Mouse (Mus musculus) MEL (cell line): ENCODE measurements at regions not wholly inside any gene's neighbourhood (a gene's known extent, or its start where the extent isn't known, plus 50 kb on each side); places are given as distances from the start of the nearest gene placed in this dataset.

ENCODE experiments used
- DNase-seq: peaks from one replicate; pipeline ENCODE4 v3.0.0; 2011; ENCODE audit warnings: low read depth, low spot score
- H3K27ac ChIP-seq: 2 replicates; pipeline ENCODE4 v1.5.1; 2012; ENCODE audit warnings: low read depth, mild to moderate bottlenecking, control low read depth, low read length, moderate library complexity; ENCODE audit not compliant: control insufficient read depth
- H3K27me3 ChIP-seq, 2 experiments: fragments of 150-350 bp in 1 of 2; sonication (generic) in 1 of 2; 2 replicates each; pipeline ENCODE4 v1.6.1; 2012; ENCODE audit warnings: low read length in 2 of 2, mild to moderate bottlenecking in 2 of 2, improper control_type of control experiment in 1 of 2, moderate library complexity in 1 of 2; ENCODE audit not compliant: insufficient read depth in 2 of 2, control insufficient read depth in 1 of 2
- H3K36me3 ChIP-seq, 2 experiments: 2 replicates each; pipeline ENCODE4 v1.6.1; 2012 to 2014; ENCODE audit warnings: low read length in 2 of 2, improper control_type of control experiment in 1 of 2, inconsistent platforms in 1 of 2, mild to moderate bottlenecking in 1 of 2; ENCODE audit not compliant: insufficient read depth in 2 of 2, control insufficient read depth in 1 of 2
- H3K4me1 ChIP-seq, 2 experiments: fragments of 150-350 bp in 1 of 2; sonication (generic) in 1 of 2; 2 replicates each; pipeline ENCODE4 v1.6.1; 2012; ENCODE audit warnings: low read length in 2 of 2, improper control_type of control experiment in 1 of 2, mild to moderate bottlenecking in 1 of 2; ENCODE audit not compliant: insufficient read depth in 2 of 2, control insufficient read depth in 1 of 2
- H3K4me3 ChIP-seq, 2 experiments: fragments of 150-350 bp in 1 of 2; sonication (generic) in 1 of 2; 2 replicates each; pipeline ENCODE4 v1.5.1; 2012; ENCODE audit warnings: low read depth in 2 of 2, low read length in 2 of 2, mild to moderate bottlenecking in 2 of 2, moderate library complexity in 2 of 2, control low read depth in 1 of 2, improper control_type of control experiment in 1 of 2; ENCODE audit not compliant: control insufficient read depth in 1 of 2, insufficient read depth in 1 of 2
- H3K79me2 ChIP-seq: 2 replicates; pipeline ENCODE4 v1.6.1; 2012; ENCODE audit warnings: mild to moderate bottlenecking, low read length, moderate library complexity; ENCODE audit not compliant: control insufficient read depth, poor library complexity, insufficient read depth
- H3K9ac ChIP-seq: 2 replicates; pipeline ENCODE4 v1.6.1; 2012; ENCODE audit warnings: low read depth, mild to moderate bottlenecking, control low read depth, low read length, moderate library complexity; ENCODE audit not compliant: control insufficient read depth, poor library complexity, severe bottlenecking
- H3K9me3 ChIP-seq: fragments of 150-350 bp; sonication (generic); replicated peaks from 2 replicates; pipeline ENCODE4 v1.6.1; 2012; ENCODE audit warnings: mild to moderate bottlenecking, low read length, improper control_type of control experiment, moderate library complexity; ENCODE audit not compliant: insufficient read depth
- BHLHE40 ChIP-seq: IDR thresholded peaks from 2 replicates; pipeline ENCODE4 v1.6.1; 2012; ENCODE audit warnings: low read depth, mild to moderate bottlenecking, inconsistent platforms, low read length, improper control_type of control experiment, borderline replicate concordance
- CHD2 ChIP-seq: IDR thresholded peaks from 2 replicates; pipeline ENCODE4 v1.6.1; 2011; ENCODE audit warnings: low read length, improper control_type of control experiment
- E2F4 ChIP-seq: IDR thresholded peaks from 2 replicates; pipeline ENCODE4 v1.6.1; 2011; ENCODE audit warnings: low read depth, low read length, improper control_type of control experiment, borderline replicate concordance
- ETS1 ChIP-seq: IDR thresholded peaks from 2 replicates; pipeline ENCODE4 v1.6.1; 2012; ENCODE audit warnings: low read depth, mild to moderate bottlenecking, inconsistent platforms, low read length, improper control_type of control experiment, moderate library complexity
- GABPA ChIP-seq: IDR thresholded peaks from 2 replicates; pipeline ENCODE4 v1.6.1; 2012; ENCODE audit warnings: low read depth, mild to moderate bottlenecking, inconsistent platforms, low read length, improper control_type of control experiment, moderate library complexity
- JUND ChIP-seq: IDR thresholded peaks from 2 replicates; pipeline ENCODE4 v1.6.1; 2011; ENCODE audit warnings: low read depth, mild to moderate bottlenecking, improper control_type of control experiment, low read length
- KAT2A ChIP-seq: conservative IDR thresholded peaks from 2 replicates; pipeline ENCODE4 v1.6.1; 2012; ENCODE audit warnings: low read depth, low read length, improper control_type of control experiment, inconsistent platforms
- MAFK ChIP-seq: IDR thresholded peaks from 2 replicates; pipeline ENCODE4 v1.6.1; 2011; ENCODE audit warnings: low read depth, mild to moderate bottlenecking, low read length, improper control_type of control experiment, borderline replicate concordance
- MAZ ChIP-seq: IDR thresholded peaks from 2 replicates; pipeline ENCODE4 v1.6.1; 2012; ENCODE audit warnings: low read depth, mild to moderate bottlenecking, inconsistent platforms, low read length, improper control_type of control experiment
- MEF2A ChIP-seq: IDR thresholded peaks from 2 replicates; pipeline ENCODE4 v1.6.1; 2014; ENCODE audit warnings: low read depth, mild to moderate bottlenecking, inconsistent platforms, low read length, improper control_type of control experiment; ENCODE audit not compliant: poor library complexity, insufficient replicate concordance, severe bottlenecking; ENCODE audit errors: extremely low read depth
- MXI1 ChIP-seq: IDR thresholded peaks from 2 replicates; pipeline ENCODE4 v1.6.1; 2011; ENCODE audit warnings: mild to moderate bottlenecking, low read depth, low read length, improper control_type of control experiment
- MYB ChIP-seq: IDR thresholded peaks from 2 replicates; pipeline ENCODE4 v1.6.1; 2011; ENCODE audit warnings: mild to moderate bottlenecking, low read depth, low read length, improper control_type of control experiment
- POLR2A ChIP-seq, 2 experiments: IDR thresholded peaks; 2 replicates each; pipeline ENCODE4 v1.6.1; 2011 to 2012; ENCODE audit warnings: low read length in 2 of 2, mild to moderate bottlenecking in 2 of 2, control low read depth in 1 of 2, improper control_type of control experiment in 1 of 2, low read depth in 1 of 2, moderate library complexity in 1 of 2; ENCODE audit not compliant: control insufficient read depth in 1 of 2, insufficient read depth in 1 of 2, poor library complexity in 1 of 2
- POLR2AphosphoS2 ChIP-seq: IDR thresholded peaks from 2 replicates; pipeline ENCODE4 v1.6.1; 2011; ENCODE audit warnings: low read length, improper control_type of control experiment
- TAL1 ChIP-seq: IDR thresholded peaks from 2 replicates; pipeline ENCODE4 v1.6.1; 2012; ENCODE audit warnings: mild to moderate bottlenecking, inconsistent platforms, low read length, moderate library complexity, mixed read lengths
- TCF12 ChIP-seq: IDR thresholded peaks from 2 replicates; pipeline ENCODE4 v1.6.1; 2014; ENCODE audit warnings: low read depth, mild to moderate bottlenecking, inconsistent platforms, low read length, improper control_type of control experiment, moderate library complexity
- USF2 ChIP-seq, 2 experiments: IDR thresholded peaks; 2 replicates each; pipeline ENCODE4 v1.6.1; 2011 to 2012; ENCODE audit warnings: improper control_type of control experiment in 2 of 2, low read length in 2 of 2, borderline replicate concordance in 1 of 2, inconsistent platforms in 1 of 2, low read depth in 1 of 2, mild to moderate bottlenecking in 1 of 2; ENCODE audit not compliant: insufficient read depth in 1 of 2
- ZC3H11A ChIP-seq: IDR thresholded peaks from 2 replicates; pipeline ENCODE4 v1.6.1; 2012; ENCODE audit warnings: low read depth, mild to moderate bottlenecking, inconsistent platforms, low read length, improper control_type of control experiment

GRCm38 (mm10) chr3:128613657-128614056, 586.0 kb upstream of the Pitx2 start:
- no peaks in the 10 kb centered on the region for H3K9me3 ChIP-seq
- H3K79me2 ChIP-seq = no peaks in the 10 kb centered on the region
- no peak overlapping the region for H3K9ac ChIP-seq
- TF ChIP-seq KAT2A (no peak), E2F4 (no peak), ETS1 (no peak), USF2 (IDR thresholded peaks at IDR 0.05; ENCODE audit: borderline replicate concordance in 1 of 2, insufficient read depth in 1 of 2, low read depth in 1 of 2, low read length in 2 of 2) (no peak), CHD2 (no peak), POLR2A (IDR thresholded peaks at IDR 0.05; ENCODE audit: control insufficient read depth in 1 of 2, insufficient read depth in 1 of 2, low read depth in 1 of 2, low read length in 2 of 2, poor library complexity in 1 of 2) (no peak), ZC3H11A (no peak), MEF2A (no peak), BHLHE40 (no peak), MYB (no peak), TAL1 (no peak), MAFK (no peak), TCF12 (no peak), MXI1 (no peak), POLR2AphosphoS2 (no peak)
- H3K27ac ChIP-seq = no peak overlapping the region
- H3K36me3 ChIP-seq = no peaks in the 10 kb centered on the region
- H3K4me1 ChIP-seq = no peaks in the 10 kb centered on the region
- no peaks in the 10 kb centered on the region for H3K27me3 ChIP-seq
- no peak overlapping the region for H3K4me3 ChIP-seq
- DNase-seq = no peak

GRCm38 (mm10) chr3:128610731-128611130, 588.9 kb upstream of the Pitx2 start:
- no peak for DNase-seq
- no peaks in the 10 kb centered on the region for H3K79me2 ChIP-seq
- no peak overlapping the region for H3K4me3 ChIP-seq
- no peaks in the 10 kb centered on the region for H3K36me3 ChIP-seq
- H3K27ac ChIP-seq = no peak overlapping the region
- TF ChIP-seq MEF2A (no peak), JUND (no peak), MAZ (no peak), GABPA (no peak)
- H3K4me1 ChIP-seq = no peaks in the 10 kb centered on the region
- H3K9me3 ChIP-seq = no peaks in the 10 kb centered on the region
- no peak overlapping the region for H3K9ac ChIP-seq
- no peaks in the 10 kb centered on the region for H3K27me3 ChIP-seq
